Mouse (Mus musculus) liver, embryonic 12.5 days (tissue): ENCODE data around the gene Vrk3. TPM values are rescaled to one million over a fixed set of nuclear protein-coding genes. Genes with fewer than 3 reads are reported as not detected.
A peak's percentile ranks its signal among the peaks of the same experiment; 100 is the strongest.

Experiments
- ATAC-seq: fragments of 200-750 bp; cut with Nextera tagmentation; 2 replicates; pipeline ENCODE4 v1.8.0; 2017; ENCODE audit warnings: moderate number of reproducible peaks, mild to moderate bottlenecking, moderate library complexity
- H3K27ac ChIP-seq: fragments of 300-500 bp; sonication (generic); 2 replicates; pipeline ENCODE4 v1.5.1; 2016; ENCODE audit warnings: mild to moderate bottlenecking
- H3K27me3 ChIP-seq: fragments of 300-500 bp; sonication (generic); replicated peaks from 2 replicates; pipeline ENCODE4 v1.6.1; 2016; ENCODE audit warnings: mild to moderate bottlenecking, moderate library complexity
- H3K36me3 ChIP-seq: fragments of 300-500 bp; sonication (generic); 2 replicates; pipeline ENCODE4 v1.6.1; 2016; ENCODE audit warnings: mild to moderate bottlenecking, moderate library complexity
- H3K4me1 ChIP-seq: fragments of 300-500 bp; sonication (generic); 2 replicates; pipeline ENCODE4 v1.6.1; 2016
- H3K4me2 ChIP-seq: fragments of 300-500 bp; sonication (generic); 2 replicates; pipeline ENCODE4 v1.6.1; 2016; ENCODE audit warnings: mild to moderate bottlenecking, moderate library complexity
- H3K4me3 ChIP-seq: fragments of 300-500 bp; sonication (generic); 2 replicates; pipeline ENCODE4 v1.5.1; 2016; ENCODE audit warnings: mild to moderate bottlenecking, moderate library complexity
- H3K9ac ChIP-seq: fragments of 300-500 bp; sonication (generic); 2 replicates; pipeline ENCODE4 v1.6.1; 2016; ENCODE audit warnings: mild to moderate bottlenecking, moderate library complexity
- H3K9me3 ChIP-seq: fragments of 300-500 bp; sonication (generic); replicated peaks from 2 replicates; pipeline ENCODE4 v1.6.1; 2016; ENCODE audit warnings: mild to moderate bottlenecking, moderate library complexity
- WGBS: fragments of 180-500 bp; shearing (Covaris S2); methylation state at CpG from one replicate; pipeline ENCODE4 v1.1.7; 2016; ENCODE audit not compliant: insufficient replicate concordance; 5-methylcytosine and 5-hydroxymethylcytosine counted together
- polyA plus RNA-seq: library from polyadenylated mRNA; unstranded; fragments of >200 nt; fragmentation: Nextera tagmentation; extraction: Ambion mirVana; gene quantifications from 2 replicates; pipeline ENCODE4 v1.2.1, GENCODE M21; 2016

The Vrk3 gene
- polyA plus RNA-seq, 1 experiment from 2014 or later, result 31.7 TPM

- peaks cover 78% of the 10 kb centered on the region for H3K4me1 ChIP-seq
- 77% methylated on average over 3 of the region's 3 CpGs for WGBS
- H3K4me2 ChIP-seq, result peak overlapping the region; percentile 88; the same call in 1 of the 2 replicates
Measured at GRCm38 (mm10) chr7:44820525-44820924, 72.3 kb downstream of the Vrk3 start.

GRCm38 (mm10) chr7:44821666-44822448 is 73.6 kb downstream of the Vrk3 start:
- H3K4me3 ChIP-seq, result no peak overlapping the region
- H3K27me3 ChIP-seq, result no peaks in the 10 kb centered on the region
- H3K9me3 ChIP-seq, result no peaks in the 10 kb centered on the region
- H3K36me3 ChIP-seq, result peaks cover 52% of the 10 kb centered on the region
- H3K9ac ChIP-seq, result no peak overlapping the region
- H3K4me1 ChIP-seq, result peaks cover 83% of the 10 kb centered on the region
- H3K4me2 ChIP-seq, result no peak overlapping the region
- 76% methylated on average over 7 of the region's 7 CpGs for WGBS
- peak overlapping the region; percentile 27; the same call in 1 of the 2 replicates for H3K27ac ChIP-seq
- ATAC-seq, result no peak

More at GRCm38 (mm10) chr7:44820525-44820924, 72.3 kb downstream of the Vrk3 start:
- Histone ChIP-seq H3K36me3 (peaks cover 39% of the 10 kb centered on the region), H3K27me3 (no peaks in the 10 kb centered on the region), H3K9me3 (no peaks in the 10 kb centered on the region), H3K27ac (peak overlapping the region; percentile 71), H3K4me3 (no peak overlapping the region), H3K9ac (0 out of 2 replicates have a peak overlapping the region, but pooled peaks have one; percentile 27)
- ATAC-seq, result no peak

GRCm38 (mm10) chr7:44823409-44823808 is 75.2 kb downstream of the Vrk3 start:
- no peak for ATAC-seq
- Histone ChIP-seq H3K36me3 (peaks cover 59% of the 10 kb centered on the region), H3K9ac (no peak overlapping the region), H3K4me3 (no peak overlapping the region), H3K9me3 (no peaks in the 10 kb centered on the region), H3K27me3 (no peaks in the 10 kb centered on the region), H3K4me2 (no peak overlapping the region), H3K27ac (0 out of 2 replicates have a peak overlapping the region, but pooled peaks have one; percentile 4), H3K4me1 (peaks cover 69% of the 10 kb centered on the region)
- WGBS, result 32% methylated on average over 7 of the region's 7 CpGs

GRCm38 (mm10) chr7:44824872-44825271 is 76.7 kb downstream of the Vrk3 start:
- 21% methylated on average over 3 of the region's 3 CpGs for WGBS
- Histone ChIP-seq H3K27ac (no peak overlapping the region), H3K9ac (no peak overlapping the region), H3K4me1 (peaks cover 59% of the 10 kb centered on the region), H3K27me3 (no peaks in the 10 kb centered on the region), H3K36me3 (peaks cover 60% of the 10 kb centered on the region), H3K4me3 (no peak overlapping the region), H3K9me3 (no peaks in the 10 kb centered on the region), H3K4me2 (no peak overlapping the region)
- ATAC-seq, result peak; percentile 57

GRCm38 (mm10) chr7:44826771-44827170 is 78.6 kb downstream of the Vrk3 start:
- WGBS, result 75% methylated on average over 3 of the region's 3 CpGs
- Histone ChIP-seq H3K27me3 (no peaks in the 10 kb centered on the region), H3K9me3 (no peaks in the 10 kb centered on the region), H3K4me2 (no peak overlapping the region), H3K4me3 (no peak overlapping the region), H3K9ac (no peak overlapping the region), H3K36me3 (peaks cover 74% of the 10 kb centered on the region), H3K4me1 (peaks cover 40% of the 10 kb centered on the region), H3K27ac (no peak overlapping the region)
- no peak for ATAC-seq

Other genes with a start within 250 kb of the Vrk3 start
- gene Mybpc2, start 223.8 kb upstream of the Vrk3 start, polyA plus RNA-seq, result not detected in 2 replicates
- gene Spib, start 216.3 kb upstream of the Vrk3 start, polyA plus RNA-seq, result 0.08 TPM in 1 of 2 replicates, not detected in the other
- gene Pold1, start 199.6 kb upstream of the Vrk3 start, polyA plus RNA-seq, result 94.2 and 94.3 TPM in 2 replicates
- 51.9 and 54.1 TPM in 2 replicates for gene Nr1h2, start 194.5 kb upstream of the Vrk3 start, polyA plus RNA-seq
- gene Napsa, start 176.0 kb upstream of the Vrk3 start, polyA plus RNA-seq, result 2.5 and 3.1 TPM in 2 replicates
- gene Kcnc3, start 157.7 kb upstream of the Vrk3 start, polyA plus RNA-seq, result 0.13 and 0.24 TPM in 2 replicates
- 0.13 and 0.35 TPM in 2 replicates for gene Myh14, start 77.6 kb upstream of the Vrk3 start, polyA plus RNA-seq
- gene Izumo2, start 39.7 kb upstream of the Vrk3 start, polyA plus RNA-seq, result not detected in 2 replicates
- gene Zfp473, start 2.6 kb downstream of the Vrk3 start, polyA plus RNA-seq, result 1.7 and 1.9 TPM in 2 replicates
- gene Nup62, start 67.7 kb downstream of the Vrk3 start, polyA plus RNA-seq, result 82.6 and 84.9 TPM in 2 replicates
- gene Il4i1, start 68.0 kb downstream of the Vrk3 start, polyA plus RNA-seq, result 0.59 and 0.64 TPM in 2 replicates
- 5.4 and 5.7 TPM in 2 replicates for gene Atf5, start 68.2 kb downstream of the Vrk3 start, polyA plus RNA-seq
- 42.7 and 45.3 TPM in 2 replicates for gene Akt1s1, start 100.6 kb downstream of the Vrk3 start, polyA plus RNA-seq
- 34.4 and 39.6 TPM in 2 replicates for gene Tbc1d17, start 100.7 kb downstream of the Vrk3 start, polyA plus RNA-seq
- gene Pnkp, start 108.7 kb downstream of the Vrk3 start, polyA plus RNA-seq, result 26.1 and 26.7 TPM in 2 replicates
- gene Ptov1, start 121.4 kb downstream of the Vrk3 start, polyA plus RNA-seq, result 114 and 121 TPM in 2 replicates
- gene Med25, start 144.3 kb downstream of the Vrk3 start, polyA plus RNA-seq, result 60.4 and 61.0 TPM in 2 replicates
- gene Fuz, start 147.7 kb downstream of the Vrk3 start, polyA plus RNA-seq, result 9.0 and 11.4 TPM in 2 replicates
- gene Ap2a1, start 181.1 kb downstream of the Vrk3 start, polyA plus RNA-seq, result 85.1 and 86.5 TPM in 2 replicates
- 0.33 TPM in 1 of 2 replicates, not detected in the other for gene Tsks, start 194.8 kb downstream of the Vrk3 start, polyA plus RNA-seq
- 4.0 and 4.3 TPM in 2 replicates for gene Cpt1c, start 226.4 kb downstream of the Vrk3 start, polyA plus RNA-seq
- 248 and 262 TPM in 2 replicates for gene Prmt1, start 238.2 kb downstream of the Vrk3 start, polyA plus RNA-seq
- gene Irf3, start 249.2 kb downstream of the Vrk3 start, polyA plus RNA-seq, result 50.4 and 55.9 TPM in 2 replicates